Mouse (Mus musculus): ENCODE data around the gene Neu2. TPM values are rescaled to one million over a fixed set of nuclear protein-coding genes. Genes with fewer than 3 reads are reported as not detected.

Neu2 gene
- polyA plus RNA-seq, 1 experiment from 2014 or later, result 1.1 TPM

DNA sequence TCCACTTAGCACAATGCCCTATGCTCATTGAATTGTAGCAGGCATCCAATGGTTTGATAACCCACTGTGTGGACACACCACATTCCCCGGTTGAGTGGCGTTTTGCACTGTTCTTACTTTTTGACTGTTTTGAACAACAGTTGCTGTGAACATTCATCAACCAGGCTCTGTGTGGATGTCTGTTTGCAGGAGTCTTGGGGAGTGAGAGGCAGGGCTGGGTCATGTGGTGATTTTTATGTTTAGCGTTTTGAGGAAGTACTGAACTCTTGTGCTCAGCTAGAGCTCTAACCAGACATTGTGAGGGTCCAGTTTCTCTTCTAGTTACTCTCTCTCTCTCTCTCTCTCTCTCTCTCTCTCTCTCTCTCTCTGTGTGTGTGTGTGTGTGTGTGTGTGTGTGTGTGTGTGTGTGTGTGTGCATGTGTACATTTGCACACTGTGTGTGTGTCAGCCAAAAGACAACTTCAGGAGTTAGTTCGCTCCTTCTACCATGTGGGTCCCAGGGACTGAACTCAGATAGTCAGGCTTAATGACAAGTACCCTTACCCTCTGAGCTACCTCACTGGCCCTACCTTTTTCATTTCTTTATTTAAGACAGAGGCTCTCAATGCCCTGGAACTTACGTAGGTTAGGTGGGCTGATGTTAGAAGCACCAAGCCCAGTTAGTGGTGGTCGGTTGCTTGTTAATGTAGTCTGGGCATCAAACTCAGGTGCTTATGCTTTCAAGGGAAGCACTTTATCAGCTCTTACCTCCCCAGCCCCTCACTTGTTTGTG is 115.8 kb downstream of the Neu2 start:
- in situ Hi-C loops (cut with MboI; ENCODE audit: low pct_unique_long_range_greater_than_20kb), result no loop called here
- TF ChIP-seq CTCF (IDR thresholded peaks at IDR 0.05), result no peak
- CTCF ChIA-PET, result interaction anchor here (0.9 to 1.9 kb wide), 4 partner anchors 10 to 33 kb away, joined by 3 to 6 read pairs (median 4); no protein-coding TSS in a partner anchor
- DNase-seq (ENCODE audit: low read depth, low spot score), result peak; percentile 19
- POLR2A ChIA-PET, result interaction anchor here (0.6 to 0.7 kb wide), 2 partner anchors 30 to 88 kb away, joined by 4 to 8 read pairs; no protein-coding TSS in a partner anchor
- ATAC-seq, result no peak
- H3K27me3 ChIP-seq, result no peaks in the 10 kb centered on the region

GRCm38 (mm10) chr1:87626344-87626743 is 116.7 kb downstream of the Neu2 start:
- no peak for TF ChIP-seq CTCF (IDR thresholded peaks at IDR 0.05)
- ATAC-seq, result no peak
- in situ Hi-C loops (cut with MboI; ENCODE audit: low pct_unique_long_range_greater_than_20kb), result no loop called here
- CTCF ChIA-PET, result interaction anchor here (0.9 to 1.9 kb wide), 3 partner anchors 9 to 34 kb away, joined by 3 to 5 read pairs (median 3); no protein-coding TSS in a partner anchor
- DNase-seq (ENCODE audit: low read depth, low spot score), result no peak
- H3K27me3 ChIP-seq, result no peaks in the 10 kb centered on the region
- POLR2A ChIA-PET, result interaction anchor here (1.1 kb wide), 1 partner anchor 15 kb away, joined by 3 read pairs; no protein-coding TSS in a partner anchor

DNA sequence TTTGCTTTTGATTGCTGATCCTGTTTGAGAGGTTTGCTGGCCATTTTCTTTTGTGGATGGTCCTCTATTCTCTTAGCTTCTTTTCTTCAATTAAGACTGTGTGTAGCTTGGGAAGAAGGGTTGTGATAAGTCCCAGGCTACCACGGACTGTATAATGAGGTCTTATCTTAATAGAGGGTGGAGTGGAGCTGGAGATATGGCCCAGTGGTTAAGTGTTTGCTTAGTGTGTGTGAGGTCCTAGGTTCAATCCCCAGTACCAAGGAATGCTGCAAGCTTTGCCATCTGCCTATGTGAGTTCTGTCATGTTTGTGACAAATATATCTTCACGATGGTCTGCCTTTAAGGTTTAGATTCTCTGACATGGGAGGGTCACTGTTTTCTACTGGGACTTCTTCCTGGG is 118.4 kb downstream of the Neu2 start:
- in situ Hi-C loops (cut with MboI; ENCODE audit: low pct_unique_long_range_greater_than_20kb), result no loop called here
- ChIA-PET CTCF (no interaction called here), POLR2A (no interaction called here)
- no peak for TF ChIP-seq CTCF (IDR thresholded peaks at IDR 0.05)
- ATAC-seq, result no peak
- DNase-seq (ENCODE audit: low read depth, low spot score), result no peak
- H3K27me3 ChIP-seq, result no peaks in the 10 kb centered on the region

DNA sequence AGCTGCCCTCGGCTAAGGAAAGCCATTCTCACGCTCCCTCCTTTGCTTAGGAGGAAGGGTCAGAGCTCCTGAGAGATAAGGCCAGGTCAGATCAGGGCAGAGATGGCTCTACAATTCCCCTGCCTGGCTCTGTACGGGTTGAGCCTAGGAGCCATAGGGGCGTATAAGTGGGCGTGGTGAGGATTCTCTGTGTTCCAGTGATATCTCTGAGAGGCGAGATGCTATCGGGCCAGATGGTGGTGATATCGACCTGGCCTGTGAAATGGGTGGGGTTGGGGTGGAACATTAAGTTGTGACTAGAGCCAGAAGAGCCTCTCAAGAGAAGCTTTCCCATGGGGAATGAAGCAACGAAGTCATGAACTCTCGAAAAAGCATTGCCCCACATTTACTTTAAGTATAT is 121.9 kb downstream of the Neu2 start:
- H3K27me3 ChIP-seq, result no peaks in the 10 kb centered on the region
- ATAC-seq (no peak), DNase-seq (ENCODE audit: low read depth, low spot score) (no peak)
- TF ChIP-seq CTCF (IDR thresholded peaks at IDR 0.05), result no peak
- in situ Hi-C loops (cut with MboI; ENCODE audit: low pct_unique_long_range_greater_than_20kb), result no loop called here
- CTCF ChIA-PET, result no interaction called here
- POLR2A ChIA-PET, result no interaction called here

DNA sequence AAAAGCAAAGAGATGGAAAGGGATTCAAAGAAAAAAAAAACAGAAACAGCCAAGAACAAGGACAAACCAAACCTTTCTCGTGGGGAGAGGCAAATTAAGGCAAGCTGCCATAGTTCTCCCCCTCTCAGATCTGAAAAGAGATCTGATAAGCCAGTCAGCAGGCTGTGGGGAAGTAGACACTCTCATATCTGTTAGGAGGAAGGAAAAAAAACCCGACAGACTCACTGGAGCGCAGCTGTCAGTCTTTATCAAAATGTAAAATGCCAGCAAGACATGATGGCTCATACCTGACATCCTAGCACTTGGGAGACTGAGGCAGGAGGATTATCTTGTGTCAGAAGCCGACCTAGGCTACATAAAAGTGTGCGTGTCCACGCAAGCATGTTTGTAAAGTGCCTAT is 122.5 kb downstream of the Neu2 start:
- no peak for ATAC-seq
- in situ Hi-C loops (cut with MboI; ENCODE audit: low pct_unique_long_range_greater_than_20kb), result no loop called here
- DNase-seq (ENCODE audit: low read depth, low spot score), result no peak
- H3K27me3 ChIP-seq, result no peaks in the 10 kb centered on the region
- ChIA-PET CTCF (no interaction called here), POLR2A (no interaction called here)
- TF ChIP-seq CTCF (IDR thresholded peaks at IDR 0.05), result no peak

- H3K27me3 ChIP-seq, result no peaks in the 10 kb centered on the region
- in situ Hi-C loops (cut with MboI; ENCODE audit: low pct_unique_long_range_greater_than_20kb), result no loop called here
- DNase-seq (ENCODE audit: low read depth, low spot score), result no peak
- ChIA-PET CTCF (no interaction called here), POLR2A (interaction anchor here (0.7 kb wide), 1 partner anchor 41 kb away, joined by 4 read pairs; no protein-coding TSS in a partner anchor)
- ATAC-seq, result no peak
- no peak for TF ChIP-seq CTCF (IDR thresholded peaks at IDR 0.05)
Observed at GRCm38 (mm10) chr1:87636716-87637117, 127.0 kb downstream of the Neu2 start.

DNA sequence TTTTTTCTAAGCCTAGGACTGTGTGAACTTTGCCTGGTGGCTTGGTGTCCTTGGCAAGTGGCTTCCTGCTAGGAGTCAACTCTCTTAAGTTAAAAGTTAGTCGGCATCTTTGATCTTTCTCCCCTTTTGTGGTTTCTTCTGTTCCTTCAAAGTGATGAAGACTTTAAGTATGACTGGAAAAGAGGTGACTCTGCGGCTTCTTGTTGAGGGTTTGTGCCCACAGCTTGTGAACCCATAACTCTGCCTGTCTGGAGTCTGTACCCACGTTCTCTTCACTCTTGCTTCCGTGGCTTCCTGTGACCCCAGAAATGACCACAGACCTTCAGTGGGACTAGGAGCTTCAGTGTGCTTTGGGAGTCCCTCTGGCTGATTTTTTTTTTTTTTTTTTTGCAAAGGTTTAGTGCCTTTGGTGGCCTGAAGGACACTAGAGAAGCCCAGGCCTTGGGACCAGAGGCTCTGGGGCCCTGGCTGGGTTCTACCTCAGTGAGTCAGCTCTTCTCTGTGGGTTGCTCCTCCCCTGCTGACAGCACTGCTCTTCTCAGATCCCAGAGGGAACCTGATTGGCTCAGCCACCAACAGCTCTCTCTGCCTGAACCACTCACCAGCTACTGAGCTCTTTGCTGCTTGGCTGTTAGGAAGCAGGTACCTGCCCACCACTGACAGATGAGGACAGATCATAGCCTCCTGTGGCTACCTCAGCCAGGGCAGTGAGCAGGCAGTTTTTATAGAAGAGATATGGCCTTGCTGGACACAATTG is 127.6 kb downstream of the Neu2 start:
- CTCF ChIA-PET, result no interaction called here
- H3K27me3 ChIP-seq, result no peaks in the 10 kb centered on the region
- peak; percentile 7 for DNase-seq (ENCODE audit: low read depth, low spot score)
- POLR2A ChIA-PET, result interaction anchor here (0.7 kb wide), 1 partner anchor 40 kb away, joined by 4 read pairs; no protein-coding TSS in a partner anchor
- in situ Hi-C loops (cut with MboI; ENCODE audit: low pct_unique_long_range_greater_than_20kb), result no loop called here
- TF ChIP-seq CTCF (IDR thresholded peaks at IDR 0.05), result no peak
- ATAC-seq, result no peak

- ATAC-seq (no peak), DNase-seq (ENCODE audit: low read depth, low spot score) (no peak)
- no peak for TF ChIP-seq CTCF (IDR thresholded peaks at IDR 0.05)
- no peaks in the 10 kb centered on the region for H3K27me3 ChIP-seq
- ChIA-PET CTCF (no interaction called here), POLR2A (interaction anchor here (0.9 kb wide), 1 partner anchor 12 kb away, joined by 3 read pairs; no protein-coding TSS in a partner anchor)
- in situ Hi-C loops (cut with MboI; ENCODE audit: low pct_unique_long_range_greater_than_20kb), result no loop called here
Observed at GRCm38 (mm10) chr1:87637878-87638600, 128.3 kb downstream of the Neu2 start.

GRCm38 (mm10) chr1:87639724-87640123 is 130.0 kb downstream of the Neu2 start:
- ATAC-seq (no peak), DNase-seq (ENCODE audit: low read depth, low spot score) (no peak)
- ChIA-PET CTCF (interaction anchor here (1.0 kb wide), 1 partner anchor 20 kb away, joined by 3 read pairs; no protein-coding TSS in a partner anchor), POLR2A (interaction anchor here (1.1 kb wide), 1 partner anchor 17 kb away, joined by 3 read pairs; no protein-coding TSS in a partner anchor)
- H3K27me3 ChIP-seq, result no peaks in the 10 kb centered on the region
- in situ Hi-C loops (cut with MboI; ENCODE audit: low pct_unique_long_range_greater_than_20kb), result no loop called here
- TF ChIP-seq CTCF (IDR thresholded peaks at IDR 0.05), result no peak

DNA sequence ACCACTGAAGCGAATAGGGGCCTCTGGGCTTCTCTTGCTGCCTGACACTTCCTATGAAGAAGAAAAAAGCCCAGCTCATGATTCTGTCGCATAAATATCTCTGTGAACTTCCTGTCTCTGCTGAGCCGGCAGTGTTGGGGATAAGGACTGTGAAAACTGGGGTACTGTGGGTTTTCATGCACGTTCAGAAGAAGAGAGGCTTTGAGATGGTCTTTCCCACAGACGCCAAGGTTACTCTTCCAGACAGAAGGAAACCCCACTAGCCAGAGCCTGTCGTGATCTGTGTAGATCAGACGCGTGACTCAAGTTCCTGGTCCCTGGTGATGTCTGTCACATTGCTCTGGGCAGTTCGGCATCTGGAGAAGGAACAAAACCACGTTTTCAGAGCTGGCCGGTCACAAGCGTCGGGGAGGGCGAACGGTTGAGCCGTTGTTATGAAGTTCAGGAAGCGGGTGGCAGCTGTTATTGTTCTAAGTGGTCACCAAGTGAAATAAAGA is 130.5 kb downstream of the Neu2 start:
- in situ Hi-C loops (cut with MboI; ENCODE audit: low pct_unique_long_range_greater_than_20kb), result no loop called here
- no peaks in the 10 kb centered on the region for H3K27me3 ChIP-seq
- ChIA-PET POLR2A (interaction anchor here (1.1 kb wide), 1 partner anchor 17 kb away, joined by 3 read pairs; no protein-coding TSS in a partner anchor), CTCF (interaction anchor here (1.0 kb wide), 1 partner anchor 21 kb away, joined by 3 read pairs; no protein-coding TSS in a partner anchor)
- ATAC-seq (no peak), DNase-seq (ENCODE audit: low read depth, low spot score) (no peak)
- TF ChIP-seq CTCF (IDR thresholded peaks at IDR 0.05), result no peak

Data from Patski (cell line).